Mouse (Mus musculus): ENCODE data around the gene Tenm3. TPM values are rescaled to one million over a fixed set of nuclear protein-coding genes. Genes with fewer than 3 reads are reported as not detected.

Tenm3 gene
- polyA plus RNA-seq, 2 experiments: 2.2 to 3.1 TPM

DNA sequence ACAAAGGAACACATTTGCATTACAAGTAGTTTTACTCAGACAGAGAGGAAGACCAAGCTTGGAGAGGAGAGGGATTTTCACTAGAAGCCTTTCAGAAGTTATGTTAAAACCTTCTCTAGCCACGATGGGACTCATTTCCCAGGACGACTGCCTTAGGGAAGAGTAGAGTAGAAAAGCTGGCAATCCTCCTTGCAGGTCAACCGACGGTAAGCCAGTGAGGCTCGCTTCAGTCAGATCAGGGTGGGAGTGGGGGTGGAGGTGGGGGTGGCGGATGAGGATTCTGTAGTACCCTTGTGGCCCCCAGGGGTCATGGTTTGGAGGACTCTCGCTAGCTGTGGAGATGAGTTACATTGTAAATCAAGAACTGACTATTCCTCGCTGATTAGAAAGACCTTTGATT is 264.6 kb downstream of the Tenm3 start:
- WGBS (ENCODE audit: insufficient replicate concordance): 19% methylated on average over 8 of the region's 8 CpGs
- Histone ChIP-seq H3K27me3 (ENCODE audit: control insufficient read depth, insufficient read depth, low read length) (no peaks in the 10 kb centered on the region), H3K9ac (replicated peaks) (no peak overlapping the region), H3K4me3 (ENCODE audit: insufficient read depth in 1 of 2, low read depth in 2 of 2, low read length in 2 of 2) (no peak overlapping the region), H3K4me1 (replicated peaks; ENCODE audit: control insufficient read depth in 2 of 2, insufficient read depth in 2 of 2, low read length in 1 of 2) (no peaks in the 10 kb centered on the region), H3K4me2 (ENCODE audit: low read depth) (no peak overlapping the region), H3K9me3 (ENCODE audit: control insufficient read depth, low read length) (no peaks in the 10 kb centered on the region), H3K36me3 (replicated peaks; ENCODE audit: control insufficient read depth, insufficient read depth, low read depth) (no peaks in the 10 kb centered on the region), H3K27ac (no peak overlapping the region)
- no peak for TF ChIP-seq EP300 (IDR thresholded peaks at IDR 0.05; ENCODE audit: low read depth)
- TF ChIP-seq CTCF (IDR thresholded peaks at IDR 0.05; ENCODE audit: low read depth): no peak
- no peak for DNase-seq (ENCODE audit: low read depth in 3 of 3, low spot score in 3 of 3)
- ATAC-seq (ENCODE audit: insufficient read depth): no peak

DNA sequence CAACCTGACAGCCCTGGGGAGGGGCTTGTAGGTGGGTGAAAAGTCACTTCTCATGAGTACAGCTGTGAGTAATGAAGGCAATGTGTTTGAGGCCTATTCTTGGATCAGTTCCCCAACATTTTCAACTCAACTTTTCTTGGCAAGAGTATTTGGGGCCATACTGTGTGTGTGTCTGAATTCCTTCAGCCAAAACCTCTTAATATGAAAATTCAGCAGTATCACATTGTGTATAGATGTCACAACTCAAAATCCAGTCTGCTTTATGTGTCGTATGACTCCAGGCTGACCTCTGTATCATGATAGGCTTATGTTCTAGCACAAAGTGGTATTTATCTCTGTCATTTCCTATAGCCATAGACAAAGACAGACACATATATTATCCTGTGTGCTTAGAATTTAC is 270.8 kb downstream of the Tenm3 start:
- DNase-seq (ENCODE audit: low read depth in 3 of 3, low spot score in 3 of 3): no peak
- no peak for TF ChIP-seq CTCF (IDR thresholded peaks at IDR 0.05; ENCODE audit: low read depth)

DNA sequence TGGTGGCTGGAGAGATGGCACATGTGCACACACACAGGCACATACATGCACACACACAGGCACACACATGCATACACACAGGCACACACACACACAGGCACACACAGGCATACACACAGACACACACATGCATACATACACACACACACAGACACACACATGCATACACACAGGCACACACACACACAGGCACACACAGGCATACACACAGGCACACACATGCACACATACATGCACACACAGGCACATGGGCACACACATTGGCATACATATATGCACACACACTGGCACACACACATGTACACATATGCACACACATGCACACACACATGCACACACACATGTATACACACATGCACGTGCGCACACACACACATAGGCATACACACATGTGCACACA is 271.4 kb downstream of the Tenm3 start:
- Histone ChIP-seq H3K9ac (replicated peaks) (no peak overlapping the region), H3K27ac (no peak overlapping the region), H3K4me2 (ENCODE audit: low read depth) (no peak overlapping the region), H3K27me3 (ENCODE audit: control insufficient read depth, insufficient read depth, low read length) (no peaks in the 10 kb centered on the region), H3K4me1 (replicated peaks; ENCODE audit: control insufficient read depth in 2 of 2, insufficient read depth in 2 of 2, low read length in 1 of 2) (no peaks in the 10 kb centered on the region), H3K9me3 (ENCODE audit: control insufficient read depth, low read length) (no peaks in the 10 kb centered on the region), H3K4me3 (ENCODE audit: insufficient read depth in 1 of 2, low read depth in 2 of 2, low read length in 2 of 2) (no peak overlapping the region), H3K36me3 (replicated peaks; ENCODE audit: control insufficient read depth, insufficient read depth, low read depth) (no peaks in the 10 kb centered on the region)
- TF ChIP-seq CTCF (IDR thresholded peaks at IDR 0.05; ENCODE audit: low read depth) (no peak), EP300 (IDR thresholded peaks at IDR 0.05; ENCODE audit: low read depth) (no peak)
- WGBS (ENCODE audit: insufficient replicate concordance): 63% methylated on average over 2 of the region's 2 CpGs
- ATAC-seq (ENCODE audit: insufficient read depth) (no peak), DNase-seq (ENCODE audit: low read depth in 3 of 3, low spot score in 3 of 3) (no peak)

More for the DNA sequence above, 270.8 kb downstream of the Tenm3 start:
- Histone ChIP-seq H3K9ac (replicated peaks) (no peak overlapping the region), H3K36me3 (replicated peaks; ENCODE audit: control insufficient read depth, insufficient read depth, low read depth) (no peaks in the 10 kb centered on the region), H3K27ac (no peak overlapping the region), H3K27me3 (ENCODE audit: control insufficient read depth, insufficient read depth, low read length) (no peaks in the 10 kb centered on the region), H3K9me3 (ENCODE audit: control insufficient read depth, low read length) (no peaks in the 10 kb centered on the region), H3K4me1 (replicated peaks; ENCODE audit: control insufficient read depth in 2 of 2, insufficient read depth in 2 of 2, low read length in 1 of 2) (no peaks in the 10 kb centered on the region), H3K4me2 (ENCODE audit: low read depth) (no peak overlapping the region), H3K4me3 (ENCODE audit: insufficient read depth in 1 of 2, low read depth in 2 of 2, low read length in 2 of 2) (no peak overlapping the region)
- ATAC-seq (ENCODE audit: insufficient read depth): no peak
- WGBS (ENCODE audit: insufficient replicate concordance): 58% methylated on average over 1 of the region's 1 CpGs

DNA sequence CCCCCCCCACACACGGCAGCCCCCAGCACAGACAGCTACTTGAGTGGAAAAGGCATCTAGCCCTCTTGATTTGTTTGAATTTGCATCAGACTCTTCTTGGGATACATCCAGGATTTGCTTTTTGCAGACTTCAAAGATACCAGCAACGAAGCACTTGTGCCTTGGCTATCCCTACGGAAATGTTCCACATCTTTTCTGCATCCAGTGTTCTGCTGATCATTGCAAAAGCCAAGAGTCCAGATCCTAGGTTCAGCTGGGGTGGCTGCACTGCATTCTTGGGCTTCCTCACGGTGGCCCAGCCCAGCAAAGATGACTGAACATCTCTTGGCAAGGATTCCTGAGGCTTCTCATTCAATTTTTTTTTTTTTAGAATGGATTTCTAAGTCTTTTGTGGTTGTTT is 275.1 kb downstream of the Tenm3 start:
- no peaks in the 10 kb centered on the region for H3K9me3 ChIP-seq (ENCODE audit: control insufficient read depth, low read length)
- DNase-seq (ENCODE audit: low read depth in 3 of 3, low spot score in 3 of 3): no peak
- 54% methylated on average over 4 of the region's 4 CpGs for WGBS (ENCODE audit: insufficient replicate concordance)

DNA sequence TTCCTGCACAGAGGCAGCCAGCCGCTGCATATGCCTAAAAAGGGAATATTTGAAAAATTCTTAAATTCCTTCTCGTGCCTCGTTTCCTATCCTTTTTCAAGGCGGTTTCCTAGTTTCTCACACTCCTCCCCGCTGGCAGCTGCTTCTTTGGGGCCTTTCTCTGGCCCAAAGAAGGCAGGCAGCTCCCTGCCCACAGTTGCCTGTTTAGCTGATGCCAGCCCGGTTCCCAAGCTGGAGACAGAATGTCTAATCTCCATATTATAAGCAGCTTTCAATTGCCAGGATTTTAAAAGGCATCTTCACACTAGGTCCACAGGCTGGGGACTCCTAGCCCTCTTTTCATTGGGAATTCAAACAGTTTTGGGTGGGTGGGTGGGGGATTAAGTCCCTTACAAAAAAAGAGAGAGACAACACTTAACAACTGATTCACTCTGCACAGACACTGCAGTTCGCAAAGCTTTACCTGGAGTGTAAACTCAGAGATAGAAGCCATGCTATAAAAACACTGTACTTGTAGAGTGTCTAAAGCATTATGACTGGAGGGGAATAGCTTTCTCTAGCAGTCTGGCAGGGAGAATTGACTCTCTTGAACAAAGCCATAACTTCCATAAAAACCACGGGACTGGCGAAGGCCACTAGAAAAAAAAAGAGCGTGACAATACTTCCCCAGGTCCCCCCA is 275.7 kb downstream of the Tenm3 start:
- H3K4me2 ChIP-seq (ENCODE audit: low read depth): no peak overlapping the region
- H3K9ac ChIP-seq (replicated peaks): no peak overlapping the region
- no peak overlapping the region for H3K4me3 ChIP-seq (ENCODE audit: insufficient read depth in 1 of 2, low read depth in 2 of 2, low read length in 2 of 2)
- no peak overlapping the region for H3K27ac ChIP-seq
- ATAC-seq (ENCODE audit: insufficient read depth) (no peak), DNase-seq (ENCODE audit: low read depth in 3 of 3, low spot score in 3 of 3) (no peak)
- no peaks in the 10 kb centered on the region for H3K9me3 ChIP-seq (ENCODE audit: control insufficient read depth, low read length)
- WGBS (ENCODE audit: insufficient replicate concordance): 61% methylated on average over 10 of the region's 10 CpGs
- H3K36me3 ChIP-seq (replicated peaks; ENCODE audit: control insufficient read depth, insufficient read depth, low read depth): no peaks in the 10 kb centered on the region
- no peaks in the 10 kb centered on the region for H3K27me3 ChIP-seq (ENCODE audit: control insufficient read depth, insufficient read depth, low read length)
- H3K4me1 ChIP-seq (replicated peaks; ENCODE audit: control insufficient read depth in 2 of 2, insufficient read depth in 2 of 2, low read length in 1 of 2): no peaks in the 10 kb centered on the region
- TF ChIP-seq EP300 (IDR thresholded peaks at IDR 0.05; ENCODE audit: low read depth): no peak
- no peak for TF ChIP-seq CTCF (IDR thresholded peaks at IDR 0.05; ENCODE audit: low read depth)

More for the DNA sequence above, 275.1 kb downstream of the Tenm3 start:
- ATAC-seq (ENCODE audit: insufficient read depth): no peak
- Histone ChIP-seq H3K27ac (no peak overlapping the region), H3K9ac (replicated peaks) (no peak overlapping the region), H3K4me2 (ENCODE audit: low read depth) (no peak overlapping the region), H3K4me3 (ENCODE audit: insufficient read depth in 1 of 2, low read depth in 2 of 2, low read length in 2 of 2) (no peak overlapping the region), H3K27me3 (ENCODE audit: control insufficient read depth, insufficient read depth, low read length) (no peaks in the 10 kb centered on the region), H3K36me3 (replicated peaks; ENCODE audit: control insufficient read depth, insufficient read depth, low read depth) (no peaks in the 10 kb centered on the region), H3K4me1 (replicated peaks; ENCODE audit: control insufficient read depth in 2 of 2, insufficient read depth in 2 of 2, low read length in 1 of 2) (no peaks in the 10 kb centered on the region)
- TF ChIP-seq EP300 (IDR thresholded peaks at IDR 0.05; ENCODE audit: low read depth) (no peak), CTCF (IDR thresholded peaks at IDR 0.05; ENCODE audit: low read depth) (no peak)
